Comparison of ENCODE assay signal across 35 mouse cellular contexts in the genomic region with DNA sequence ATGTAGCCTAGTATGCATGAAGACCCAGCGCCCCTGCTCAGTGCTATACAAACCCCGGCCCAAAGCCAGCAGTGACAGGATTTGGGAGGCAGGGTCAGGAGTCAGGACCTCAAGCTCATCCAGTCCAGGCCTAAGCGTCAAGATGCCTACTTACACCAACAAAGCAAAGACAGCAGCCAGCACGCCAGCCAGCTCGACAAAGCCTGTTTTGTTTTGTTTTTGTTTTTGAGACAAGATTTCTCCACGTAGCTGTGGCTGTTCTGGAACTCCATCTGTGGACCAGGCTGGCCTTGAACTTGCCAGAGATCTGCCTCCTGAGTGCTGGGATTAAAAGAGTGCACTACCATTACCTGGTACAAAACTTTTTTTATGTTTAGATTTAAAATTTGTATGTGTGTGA. TPM values are rescaled to one million over a fixed set of nuclear protein-coding genes. Genes with fewer than 3 reads are reported as not detected.
"Had no signal": no experiment of that assay in that cellular context is flagged by ENCODE, and none has a peak within 500 bp of the region (broad histone marks: within the 10 kb centered on the region; RNA-seq: fewer than 3 reads in every experiment).

No protein-coding gene starts in this region.

- H3K9ac ChIP-seq: heart, embryonic 12.5 days; heart, embryonic 13.5 days; heart, embryonic 15.5 days; hindbrain, embryonic 12.5 days; hindbrain, embryonic 13.5 days; hindbrain, embryonic 14.5 days; hindbrain, embryonic 15.5 days; intestine, embryonic 15.5 days; kidney, embryonic 15.5 days had no signal

- ATAC-seq: hindbrain, embryonic 16.5 days; hindbrain, postnatal 0 days; inflammation-experienced regulatory T-cells, adult 6 months; intestine, embryonic 15.5 days; intestine, embryonic 16.5 days; intestine, postnatal 0 days had no signal

- H3K27ac ChIP-seq: heart, embryonic 10.5 days; heart, embryonic 13.5 days; heart, embryonic 15.5 days; hindbrain, embryonic 10.5 days; hindbrain, embryonic 12.5 days; hindbrain, embryonic 13.5 days; hindbrain, embryonic 14.5 days; hindbrain, embryonic 15.5 days; hindbrain, postnatal 0 days; intestine, embryonic 15.5 days; kidney, embryonic 15.5 days; kidney, postnatal 0 days; layer of hippocampus, adult 2 months had no signal

- H3K9me3 ChIP-seq: heart, embryonic 10.5 days; heart, embryonic 12.5 days; heart, embryonic 13.5 days; heart, embryonic 15.5 days; hindbrain, embryonic 10.5 days; hindbrain, embryonic 12.5 days; hindbrain, embryonic 13.5 days; hindbrain, embryonic 15.5 days; intestine, embryonic 15.5 days; kidney, embryonic 15.5 days had no signal

- DNase-seq: heart, postnatal 10 days; heart, postnatal 14 days; heart, postnatal 36 days; heart, postnatal 4 days; kidney, adult 11 months; kidney, adult 18-20 months; kidney, adult 2 months; kidney, adult 8-10 months; kidney, adult 9 months; kidney, postnatal 10 days; kidney, postnatal 14 days; kidney, postnatal 25 days; kidney, postnatal 36 days; kidney, postnatal 4 days; layer of hippocampus, adult 9-11 months; layer of hippocampus, postnatal 36 days had no signal

- H3K4me2 ChIP-seq: heart, embryonic 11.5 days; heart, embryonic 12.5 days; heart, embryonic 13.5 days; heart, embryonic 15.5 days; hindbrain, embryonic 12.5 days; hindbrain, embryonic 13.5 days; hindbrain, embryonic 14.5 days; hindbrain, embryonic 15.5 days; intestine, embryonic 15.5 days; kidney, embryonic 15.5 days had no signal

- H3K4me3 ChIP-seq: heart, embryonic 10.5 days; heart, embryonic 12.5 days; heart, embryonic 13.5 days; heart, embryonic 15.5 days; hindbrain, embryonic 10.5 days; hindbrain, embryonic 12.5 days; hindbrain, embryonic 13.5 days; hindbrain, embryonic 15.5 days; intestine, embryonic 15.5 days; kidney, embryonic 15.5 days; layer of hippocampus, adult 2 months had no signal

- H3K27me3 ChIP-seq: heart, embryonic 12.5 days; heart, embryonic 13.5 days; heart, embryonic 15.5 days; hindbrain, embryonic 12.5 days; hindbrain, embryonic 13.5 days; hindbrain, embryonic 15.5 days; intestine, embryonic 15.5 days; kidney, embryonic 15.5 days had no signal

RNA-seq across cellular contexts. Expression of gene Kcng1, which starts 58.2 kb away (rescaled TPM):
- polyA plus RNA-seq: inflammation-experienced regulatory T-cells, adult 6 months had no signal
